Mouse (Mus musculus): ENCODE measurements around the gene Mrgpra1.
"Not testable (repeated sequence)": the region's sequence is repeated elsewhere in the genome, so short reads cannot be mapped to it uniquely, and the experiment has no call there.

The Mrgpra1 gene

DNA sequence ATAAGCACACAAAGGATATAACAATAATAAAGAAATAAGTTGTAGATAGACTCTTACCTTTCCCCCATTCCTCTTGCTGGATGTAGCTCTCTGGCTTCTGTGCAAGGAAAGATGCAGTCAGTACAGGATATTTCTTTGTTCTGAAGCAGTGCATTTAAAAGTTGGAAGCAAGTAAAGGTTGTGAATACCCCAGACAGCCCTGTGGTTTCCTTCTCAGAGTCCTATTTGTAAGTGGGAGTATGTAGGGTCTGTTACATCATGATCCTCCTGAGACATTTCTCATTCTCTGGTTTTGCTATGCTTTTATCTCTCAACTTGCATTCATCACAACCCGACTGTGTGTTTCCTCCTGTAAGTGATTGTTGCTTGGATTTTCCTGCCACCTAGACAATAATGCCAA, at the start of gene Mrgpra1:
Mrgpra1 (minus strand) TSS at position 101 of the 400 bp plus-strand sequence.
- no peak for DNase-seq

DNA sequence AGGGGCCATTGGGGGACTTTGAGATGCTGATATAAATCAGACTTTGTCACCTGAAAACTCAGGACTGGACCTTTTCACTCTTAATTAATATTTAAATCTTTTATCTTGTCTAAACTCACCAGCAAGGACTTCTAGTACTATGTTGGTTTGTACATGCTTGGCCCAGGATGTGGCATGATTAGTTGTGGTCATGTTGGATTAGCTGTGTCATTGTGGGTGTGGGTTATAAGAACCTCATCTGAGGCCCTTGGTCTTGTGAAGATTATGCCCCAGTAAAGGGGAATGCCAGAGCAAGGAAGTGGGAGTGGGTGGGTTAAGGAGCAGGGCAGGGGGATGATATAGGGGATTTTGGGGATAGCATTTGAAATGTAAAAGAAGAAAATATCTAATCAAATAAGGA, 47.1 kb upstream of the Mrgpra1 start:
- DNase-seq: no peak

DNA sequence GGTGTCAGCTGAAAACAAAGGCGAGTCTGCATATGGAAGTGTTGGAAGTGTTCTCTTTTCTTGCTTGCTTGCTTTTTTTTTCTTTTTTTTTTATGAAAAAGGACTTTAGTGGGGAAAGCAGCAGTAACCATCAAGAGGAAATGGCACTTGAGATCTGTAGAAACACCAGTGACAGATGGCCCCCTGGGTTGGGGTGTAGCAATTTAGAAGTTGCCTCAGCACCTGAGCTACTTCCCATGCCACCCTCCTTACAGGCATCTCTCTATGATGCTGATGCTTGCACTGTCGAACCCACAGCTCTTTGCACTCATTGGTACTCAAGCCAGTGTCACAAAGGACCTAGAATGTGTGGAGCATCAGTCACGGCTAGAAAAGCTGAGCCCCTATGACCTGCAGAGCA, 5.6 kb downstream of the Mrgpra1 start:
- DNase-seq: no peak

DNA sequence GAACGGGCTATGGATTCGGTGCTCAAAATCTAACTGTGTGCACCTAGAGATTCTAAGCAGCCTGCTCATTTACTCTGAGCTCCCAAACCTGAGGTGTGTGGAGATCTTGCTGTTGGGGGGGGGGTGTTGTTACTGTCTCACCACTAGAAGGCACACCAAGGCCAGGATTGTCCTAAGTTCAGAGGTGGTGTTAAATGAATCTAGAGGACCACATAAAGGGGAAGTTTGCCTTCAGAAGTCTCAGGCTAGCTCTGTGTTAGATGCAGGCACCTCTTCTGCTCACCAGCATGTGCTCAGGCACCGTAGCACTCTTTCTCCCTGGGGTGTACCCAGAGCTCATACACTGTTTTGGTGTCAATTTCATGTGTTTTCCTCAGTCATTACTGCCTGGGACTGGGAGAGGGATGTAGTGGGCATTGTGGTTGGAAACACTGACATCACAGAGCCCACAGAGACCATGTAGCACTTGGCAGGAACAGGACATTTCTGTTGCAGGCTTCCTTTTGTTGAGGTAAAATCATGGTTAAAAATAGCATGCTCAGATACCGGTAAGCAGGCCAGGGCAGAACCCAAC, 8.0 kb downstream of the Mrgpra1 start:
- no peak for DNase-seq

DNA sequence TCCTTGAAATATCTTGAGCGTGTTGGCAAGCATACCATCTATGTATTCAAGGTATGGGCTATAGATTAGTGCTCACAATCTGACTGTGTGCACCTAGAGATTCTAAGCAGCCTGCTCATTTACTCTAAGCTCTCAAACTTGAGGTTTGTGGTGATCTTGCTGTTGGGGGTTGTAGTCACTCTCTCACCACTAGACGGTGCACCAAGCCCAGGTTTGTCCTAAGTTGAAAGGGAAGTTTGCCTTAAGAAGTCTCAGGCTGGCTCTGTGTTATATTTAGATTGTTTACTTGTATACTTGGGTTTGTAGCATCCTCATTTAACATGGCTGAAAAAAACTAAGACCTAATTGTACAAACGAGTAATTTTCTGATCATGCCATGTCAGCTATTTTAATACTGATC, 12.2 kb downstream of the Mrgpra1 start:
- DNase-seq: not testable (repeated sequence)

DNA sequence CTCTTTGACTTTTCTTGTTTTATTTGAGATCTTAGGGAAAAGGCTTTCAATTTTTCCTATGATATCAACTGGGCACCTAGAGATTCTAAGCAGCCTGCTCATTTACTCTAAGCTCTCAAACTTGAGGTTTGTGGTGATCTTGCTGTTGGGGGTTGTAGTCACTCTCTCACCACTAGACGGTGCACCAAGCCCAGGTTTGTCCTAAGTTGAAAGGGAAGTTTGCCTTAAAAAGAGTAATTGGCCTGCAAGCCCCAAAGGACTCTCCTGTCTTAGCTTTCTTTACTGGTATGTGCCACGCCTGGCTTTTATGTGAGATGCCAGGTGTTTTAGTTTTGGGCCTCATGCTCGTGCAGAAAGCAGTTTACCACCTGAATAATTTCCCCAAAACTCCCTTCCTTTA, 12.7 kb downstream of the Mrgpra1 start:
- DNase-seq: not testable (repeated sequence)

DNA sequence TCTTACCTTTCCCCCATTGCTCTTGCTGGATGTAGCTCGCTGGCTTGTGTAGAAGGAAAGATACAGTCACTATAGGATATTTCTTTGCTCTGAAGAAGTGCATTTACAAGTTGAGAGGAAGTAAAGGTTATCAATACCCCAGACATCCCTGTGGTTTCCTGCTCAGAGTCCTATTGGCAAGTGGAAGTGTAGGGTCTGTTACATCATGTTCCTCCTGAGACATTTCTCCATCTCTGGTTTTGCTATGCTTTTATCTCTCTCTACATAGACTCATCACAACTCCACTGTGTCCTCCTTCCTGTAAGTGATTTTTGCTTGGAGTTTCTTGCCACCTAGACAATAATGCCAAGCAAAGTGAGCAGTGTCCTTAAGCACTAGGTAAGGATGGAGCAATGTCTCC, 35.7 kb downstream of the Mrgpra1 start:
- no peak for DNase-seq

DNA sequence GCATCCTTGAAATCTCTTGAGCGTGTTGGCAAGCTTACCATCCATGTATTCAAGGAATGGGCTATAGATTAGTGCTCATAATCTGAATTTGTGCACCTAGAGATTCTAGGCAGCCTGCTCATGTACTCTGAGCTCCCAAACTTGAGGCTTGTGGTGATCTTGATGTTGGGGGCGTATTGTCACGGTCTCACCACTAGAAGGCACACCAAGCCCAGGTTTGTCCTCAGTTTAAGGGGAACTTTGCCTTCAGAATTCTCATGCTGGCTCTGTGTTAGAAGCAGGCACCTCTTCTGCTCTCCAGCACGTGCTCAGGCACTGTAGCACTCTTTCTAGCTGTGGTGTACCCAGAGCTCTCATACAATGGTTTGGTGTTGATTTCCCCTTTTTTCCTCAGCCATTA, 41.8 kb downstream of the Mrgpra1 start:
- DNase-seq: no peak

DNA sequence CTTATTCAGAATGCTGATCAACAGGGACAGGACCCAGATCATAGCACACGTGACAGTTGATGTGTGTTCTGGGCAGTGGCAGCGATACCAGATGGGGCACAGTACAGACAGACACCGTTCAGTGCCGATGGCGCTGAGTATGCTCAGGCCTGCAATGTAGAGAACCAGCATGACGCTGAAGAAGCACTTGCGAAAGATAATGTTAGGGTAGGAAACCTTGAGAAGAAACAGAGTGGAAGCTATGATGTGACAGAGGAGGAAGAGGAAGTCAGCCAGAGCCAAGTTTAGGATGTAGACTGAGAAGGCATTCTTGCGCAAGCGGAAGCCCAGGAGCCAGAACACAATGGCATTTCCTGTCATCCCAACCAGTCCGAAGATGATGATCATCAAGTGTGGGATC, 44.2 kb downstream of the Mrgpra1 start:
- no peak for DNase-seq

DNA sequence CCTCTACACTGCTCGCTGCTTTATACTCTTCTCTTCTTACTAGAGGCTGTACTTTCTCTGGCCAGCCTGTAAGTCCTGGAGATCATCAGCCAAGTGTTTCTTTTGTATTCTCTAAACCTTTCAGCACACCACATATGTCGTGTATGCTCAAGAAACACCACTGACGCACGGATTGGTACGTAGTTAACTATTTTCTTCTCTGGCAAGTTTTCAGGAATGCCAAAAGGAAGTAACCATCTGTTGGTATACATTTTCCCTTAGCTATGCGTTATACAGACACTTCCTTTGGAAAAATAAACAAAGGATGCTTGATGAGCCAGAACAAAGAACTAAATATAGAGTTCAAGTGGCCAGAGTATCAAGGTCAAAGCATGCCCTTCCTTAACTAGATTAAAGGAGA, 49.4 kb downstream of the Mrgpra1 start:
- DNase-seq: not testable (repeated sequence)

DNA sequence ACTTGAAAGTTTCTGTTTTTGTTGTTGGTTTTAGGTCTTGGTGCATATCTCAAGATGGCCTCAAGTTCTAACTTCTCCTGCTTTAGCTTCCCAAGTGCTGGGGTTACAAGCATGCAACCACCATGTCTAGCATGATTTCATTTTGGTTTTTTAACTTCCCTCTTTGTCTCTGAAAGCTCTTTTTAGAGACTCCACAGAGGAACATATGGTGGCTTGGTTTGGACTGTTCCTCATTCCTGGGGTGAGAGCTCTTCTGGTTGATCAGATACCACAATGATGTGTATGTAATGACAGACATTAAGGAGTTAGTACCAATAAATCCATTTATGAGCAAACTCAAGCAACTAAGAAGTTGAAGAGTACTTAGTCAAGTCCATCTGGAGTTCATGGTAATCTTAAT, 54.4 kb downstream of the Mrgpra1 start:
- DNase-seq: not testable (repeated sequence)

Data from layer of hippocampus, adult 9-11 months (tissue).